Mouse (Mus musculus): ENCODE measurements around the gene Lilra5. TPM values are rescaled to one million over a fixed set of nuclear protein-coding genes. Genes with fewer than 3 reads are reported as not detected.

Gene Lilra5
- polyA plus RNA-seq (2017; shearing (Covaris generic)), result not detected

DNA sequence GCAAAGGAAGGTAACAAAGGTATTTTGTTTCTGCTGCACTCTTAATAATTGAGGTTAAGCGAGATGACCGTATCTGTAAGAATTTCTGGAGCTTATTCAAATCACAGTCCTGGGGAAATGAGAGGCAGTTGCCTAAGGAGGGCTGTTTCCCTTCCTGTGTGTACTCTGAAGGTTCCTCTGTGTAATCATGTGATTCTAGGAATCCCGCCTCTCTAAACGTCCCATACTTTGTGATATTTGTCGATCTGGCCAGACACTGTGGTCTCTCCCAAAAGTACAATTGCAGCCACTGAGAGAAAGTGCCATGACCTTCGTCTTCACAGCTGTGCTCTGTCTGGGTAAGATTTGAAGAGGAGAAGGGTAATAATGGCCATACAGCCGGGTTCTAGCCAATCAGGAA, at the start of gene Lilra5:
Gene Lilra5, plus strand, starts transcription at position 301 of the 400 bp plus-strand sequence.

Other genes with a start within 250 kb of the Lilra5 start
- gene Lair1, start 174.6 kb upstream of the Lilra5 start, polyA plus RNA-seq (2017; shearing (Covaris generic)), result 4.6 TPM
- 0.37 TPM for gene Ttyh1, start 118.3 kb upstream of the Lilra5 start, polyA plus RNA-seq (2017; shearing (Covaris generic))
- 149 TPM for gene Leng8, start 100.7 kb upstream of the Lilra5 start, polyA plus RNA-seq (2017; shearing (Covaris generic))
- gene Leng9, start 87.4 kb upstream of the Lilra5 start, polyA plus RNA-seq (2017; shearing (Covaris generic)), result 7.4 TPM
- not detected for gene Cdc42ep5, start 72.9 kb upstream of the Lilra5 start, polyA plus RNA-seq (2017; shearing (Covaris generic))
- gene Ncr1, start 100.0 kb downstream of the Lilra5 start, polyA plus RNA-seq (2017; shearing (Covaris generic)), result not detected
- gene Gp6, start 160.0 kb downstream of the Lilra5 start, polyA plus RNA-seq (2017; shearing (Covaris generic)), result not detected
- gene Rdh13, start 207.9 kb downstream of the Lilra5 start, polyA plus RNA-seq (2017; shearing (Covaris generic)), result 4.9 TPM
- gene Eps8l1, start 222.9 kb downstream of the Lilra5 start, polyA plus RNA-seq (2017; shearing (Covaris generic)), result 11.1 TPM

Measured in activated CD4-positive, CD25-positive, alpha-beta regulatory T cell, adult 9 weeks (primary cell).